Mouse (Mus musculus): Measurements from ENCODE around the gene Arhgap29.

The Arhgap29 gene

GRCm38 (mm10) chr3:121952041-121952591, at the start of gene Arhgap29:
TSS of gene Arhgap29 (plus strand) at chr3:121952541.
- no peak for DNase-seq (ENCODE audit: low spot score in 2 of 2)

GRCm38 (mm10) chr3:121902729-121903128, 49.6 kb upstream of the Arhgap29 start:
- DNase-seq (ENCODE audit: low spot score in 2 of 2): no peak

GRCm38 (mm10) chr3:121903286-121903685, 49.1 kb upstream of the Arhgap29 start:
- DNase-seq (ENCODE audit: low spot score in 2 of 2): no peak

GRCm38 (mm10) chr3:121903695-121904094, 48.6 kb upstream of the Arhgap29 start:
- DNase-seq (ENCODE audit: low spot score in 2 of 2): no peak

- DNase-seq (ENCODE audit: low spot score in 2 of 2): no peak
Observed at GRCm38 (mm10) chr3:121904476-121904875, 47.9 kb upstream of the Arhgap29 start.

GRCm38 (mm10) chr3:121906623-121907022, 45.7 kb upstream of the Arhgap29 start:
- DNase-seq (ENCODE audit: low spot score in 2 of 2): no peak

- DNase-seq (ENCODE audit: low spot score in 2 of 2): no peak
Observed at GRCm38 (mm10) chr3:121909155-121909554, 43.2 kb upstream of the Arhgap29 start.

GRCm38 (mm10) chr3:121913476-121913875, 38.9 kb upstream of the Arhgap29 start:
- no peak for DNase-seq (ENCODE audit: low spot score in 2 of 2)

GRCm38 (mm10) chr3:121914459-121915185, 37.7 kb upstream of the Arhgap29 start:
- no peak for DNase-seq (ENCODE audit: low spot score in 2 of 2)

GRCm38 (mm10) chr3:121915191-121915590, 37.1 kb upstream of the Arhgap29 start:
- no peak for DNase-seq (ENCODE audit: low spot score in 2 of 2)

- DNase-seq (ENCODE audit: low spot score in 2 of 2): no peak
Observed at GRCm38 (mm10) chr3:121916802-121917532, 35.4 kb upstream of the Arhgap29 start.

- DNase-seq (ENCODE audit: low spot score in 2 of 2): no peak
Observed at GRCm38 (mm10) chr3:121917658-121918057, 34.7 kb upstream of the Arhgap29 start.

- DNase-seq (ENCODE audit: low spot score in 2 of 2): no peak
Observed at GRCm38 (mm10) chr3:121919961-121920360, 32.4 kb upstream of the Arhgap29 start.

- DNase-seq (ENCODE audit: low spot score in 2 of 2): no peak
Observed at GRCm38 (mm10) chr3:121920769-121921168, 31.6 kb upstream of the Arhgap29 start.

GRCm38 (mm10) chr3:121924768-121925486, 27.4 kb upstream of the Arhgap29 start:
- DNase-seq (ENCODE audit: low spot score in 2 of 2): no peak

- no peak for DNase-seq (ENCODE audit: low spot score in 2 of 2)
Observed at GRCm38 (mm10) chr3:121927601-121928000, 24.7 kb upstream of the Arhgap29 start.

GRCm38 (mm10) chr3:121932815-121933214, 19.5 kb upstream of the Arhgap29 start:
- DNase-seq (ENCODE audit: low spot score in 2 of 2): peak in 1 of 2 experiments; percentile 19

GRCm38 (mm10) chr3:121936241-121936640, 16.1 kb upstream of the Arhgap29 start:
- DNase-seq (ENCODE audit: low spot score in 2 of 2): no peak

GRCm38 (mm10) chr3:121937036-121937435, 15.3 kb upstream of the Arhgap29 start:
- no peak for DNase-seq (ENCODE audit: low spot score in 2 of 2)

GRCm38 (mm10) chr3:121939658-121940057, 12.7 kb upstream of the Arhgap29 start:
- DNase-seq (ENCODE audit: low spot score in 2 of 2): no peak

- no peak for DNase-seq (ENCODE audit: low spot score in 2 of 2)
Observed at GRCm38 (mm10) chr3:121940094-121940889, 12.0 kb upstream of the Arhgap29 start.
